ENCODE assay signal across 13 mouse cellular contexts in genomic region chr19:23819882-23820281, GRCm38 (mm10).
"Had no signal": no experiment of that assay in that cellular context is flagged by ENCODE, and none has a peak within 500 bp of the region (broad histone marks: within the 10 kb centered on the region; RNA-seq: fewer than 3 reads in every experiment).

No protein-coding gene starts in this region.

- H3K27me3 ChIP-seq: limb, embryonic 13.5 days; liver, embryonic 12.5 days; midbrain, embryonic 12.5 days had no signal

- H3K9me3 ChIP-seq: limb, embryonic 13.5 days; liver, embryonic 12.5 days; midbrain, embryonic 12.5 days had no signal

- DNase-seq: kidney, adult 18-20 months; kidney, postnatal 10 days; kidney, postnatal 4 days; left cerebral cortex, postnatal 4 days; lung, embryonic 14.5 days; lung, postnatal 10 days; lung, postnatal 4 days; thymus, adult 18-20 months; thymus, postnatal 25 days had no signal

- H3K27ac ChIP-seq: layer of hippocampus, adult 2 months; limb, embryonic 13.5 days; liver, embryonic 12.5 days; midbrain, embryonic 12.5 days had no signal

- H3K4me2 ChIP-seq: limb, embryonic 13.5 days; liver, embryonic 12.5 days; lung, embryonic 14.5 days; midbrain, embryonic 12.5 days had no signal

- H3K36me3 ChIP-seq: limb, embryonic 13.5 days; liver, embryonic 12.5 days; midbrain, embryonic 12.5 days had no signal

- H3K4me3 ChIP-seq: layer of hippocampus, adult 2 months; limb, embryonic 13.5 days; liver, embryonic 12.5 days; midbrain, embryonic 12.5 days had no signal

- H3K9ac ChIP-seq: limb, embryonic 13.5 days; liver, embryonic 12.5 days; lung, embryonic 14.5 days; midbrain, embryonic 12.5 days had no signal

- ATAC-seq: liver, embryonic 12.5 days had no signal

- H3K4me1 ChIP-seq: limb, embryonic 13.5 days; liver, embryonic 12.5 days had no signal
